Mouse (Mus musculus) ES-E14 (cell line): ENCODE measurements around the gene Actbl2.

Experiments
- CHD2 ChIP-seq: IDR thresholded peaks from 2 replicates; pipeline ENCODE4 v1.6.1; 2014; ENCODE audit warnings: mild to moderate bottlenecking, low read depth, low read length, inconsistent platforms
- MAFK ChIP-seq: IDR thresholded peaks from 2 replicates; pipeline ENCODE4 v1.6.1; 2014; ENCODE audit warnings: mild to moderate bottlenecking, low read depth, low read length, inconsistent platforms; ENCODE audit not compliant: insufficient read depth
- ZC3H11A ChIP-seq: IDR thresholded peaks from 2 replicates; pipeline ENCODE4 v1.6.1; 2012; ENCODE audit warnings: low read depth, mild to moderate bottlenecking, inconsistent platforms, low read length, borderline replicate concordance
- ZNF384 ChIP-seq: IDR thresholded peaks from 2 replicates; pipeline ENCODE4 v1.6.1; 2012; ENCODE audit warnings: low read depth, low read length, inconsistent platforms

- no peak for TF ChIP-seq CHD2
- TF ChIP-seq ZC3H11A: no peak
- TF ChIP-seq ZNF384: no peak
- no peak for TF ChIP-seq MAFK
These were observed 49.4 kb downstream of the Actbl2 start for GRCm38 (mm10) chr13:111304194-111304593.
